Mouse (Mus musculus) bone marrow, adult 2 months (tissue): ENCODE measurements at regions not wholly inside any gene's neighbourhood (a gene's known extent, or its start where the extent isn't known, plus 50 kb on each side); places are given as distances from the start of the nearest gene placed in this dataset.

Experiments
- H3K27ac ChIP-seq: fragments of 200-500 bp; 2 replicates; pipeline ENCODE4 v1.5.1; 2012; ENCODE audit warnings: low read depth, mild to moderate bottlenecking, control low read depth, inconsistent platforms, low read length; ENCODE audit not compliant: control insufficient read depth, poor library complexity, insufficient read depth
- H3K4me1 ChIP-seq: fragments of 200-500 bp; 2 replicates; pipeline ENCODE4 v1.6.1; 2011; ENCODE audit warnings: low read length; ENCODE audit not compliant: control insufficient read depth, insufficient read depth
- H3K4me3 ChIP-seq: fragments of 200-500 bp; replicated peaks from 2 replicates; pipeline ENCODE3; 2011; ENCODE audit warnings: mild to moderate bottlenecking, low read depth, low read length, control low read depth; ENCODE audit not compliant: control insufficient read depth
- CTCF ChIP-seq: fragments of 200-500 bp; IDR thresholded peaks from 2 replicates; pipeline ENCODE4 v1.5.1; 2011; ENCODE audit warnings: low read length, control low read depth; ENCODE audit not compliant: control insufficient read depth, insufficient read depth
- POLR2A ChIP-seq: fragments of 200-500 bp; IDR thresholded peaks from 2 replicates; pipeline ENCODE4 v1.6.1; 2011; ENCODE audit warnings: low read depth, mild to moderate bottlenecking, control low read depth, low read length, borderline replicate concordance; ENCODE audit not compliant: control insufficient read depth
- WGBS: fragments of 180-500 bp; shearing (Covaris S2); methylation state at CpG from one replicate; pipeline ENCODE4 v1.1.7; 2018; 5-methylcytosine and 5-hydroxymethylcytosine counted together

GRCm38 (mm10) chr4:105460689-105461005, 303.5 kb downstream of the Plpp3 start:
- WGBS = 62% methylated on average over 2 of the region's 2 CpGs
- Histone ChIP-seq H3K27ac (no peak overlapping the region), H3K4me1 (no peaks in the 10 kb centered on the region), H3K4me3 (no peak overlapping the region)
- TF ChIP-seq POLR2A = no peak
- no peak for TF ChIP-seq CTCF

GRCm38 (mm10) chr4:105467811-105468210, 310.7 kb downstream of the Plpp3 start:
- WGBS = 79% methylated on average over 7 of the region's 7 CpGs
- no peak for TF ChIP-seq POLR2A
- TF ChIP-seq CTCF = no peak
- H3K4me3 ChIP-seq = no peak overlapping the region
- no peaks in the 10 kb centered on the region for H3K4me1 ChIP-seq
- no peak overlapping the region for H3K27ac ChIP-seq

- Histone ChIP-seq H3K4me3 (no peak overlapping the region), H3K27ac (no peak overlapping the region), H3K4me1 (no peaks in the 10 kb centered on the region)
- TF ChIP-seq POLR2A (no peak), CTCF (no peak)
- WGBS = 65% methylated on average over 6 of the region's 6 CpGs
Measured at GRCm38 (mm10) chr4:105469300-105469821, 312.2 kb downstream of the Plpp3 start.

- no peak for TF ChIP-seq CTCF
- TF ChIP-seq POLR2A = no peak
- no peaks in the 10 kb centered on the region for H3K4me1 ChIP-seq
- 65% methylated on average over 11 of the region's 11 CpGs for WGBS
- H3K27ac ChIP-seq = no peak overlapping the region
- H3K4me3 ChIP-seq = no peak overlapping the region
Measured at GRCm38 (mm10) chr4:105474765-105475560, 314.7 kb upstream of the Gm12728 start.

- TF ChIP-seq POLR2A = no peak
- TF ChIP-seq CTCF = no peak
- no peaks in the 10 kb centered on the region for H3K4me1 ChIP-seq
- H3K27ac ChIP-seq = no peak overlapping the region
- H3K4me3 ChIP-seq = no peak overlapping the region
- WGBS = 86% methylated on average over 4 of the region's 4 CpGs
Measured at GRCm38 (mm10) chr4:105476332-105476731, 313.3 kb upstream of the Gm12728 start.

- 71% methylated on average over 1 of the region's 1 CpGs for WGBS
- Histone ChIP-seq H3K27ac (no peak overlapping the region), H3K4me1 (no peaks in the 10 kb centered on the region), H3K4me3 (no peak overlapping the region)
- TF ChIP-seq CTCF (no peak), POLR2A (no peak)
Measured at GRCm38 (mm10) chr4:105486376-105486775, 303.3 kb upstream of the Gm12728 start.

GRCm38 (mm10) chr4:105496176-105496575, 293.5 kb upstream of the Gm12728 start:
- WGBS = 84% methylated on average over 2 of the region's 2 CpGs
- Histone ChIP-seq H3K27ac (no peak overlapping the region), H3K4me1 (no peaks in the 10 kb centered on the region), H3K4me3 (no peak overlapping the region)
- TF ChIP-seq CTCF (no peak), POLR2A (no peak)

GRCm38 (mm10) chr4:105506190-105506589, 283.5 kb upstream of the Gm12728 start:
- Histone ChIP-seq H3K4me3 (no peak overlapping the region), H3K4me1 (no peaks in the 10 kb centered on the region), H3K27ac (no peak overlapping the region)
- TF ChIP-seq CTCF (no peak), POLR2A (no peak)
- 70% methylated on average over 2 of the region's 2 CpGs for WGBS
